Mouse (Mus musculus): ENCODE measurements around the gene C1s2. TPM values are rescaled to one million over a fixed set of nuclear protein-coding genes. Genes with fewer than 3 reads are reported as not detected.
"Not testable (repeated sequence)": the region's sequence is repeated elsewhere in the genome, so short reads cannot be mapped to it uniquely, and the experiment has no call there.

Gene C1s2
- polyA plus RNA-seq, 1 experiment = 0.18 TPM

GRCm38 (mm10) chr6:124661995-124662394 is 26.1 kb upstream of the C1s2 start:
- TF ChIP-seq POLR2A (IDR thresholded peaks at IDR 0.05; ENCODE audit: borderline replicate concordance, insufficient read depth, low read length) (no peak), CTCF (IDR thresholded peaks at IDR 0.05; ENCODE audit: borderline replicate concordance, insufficient read depth, low read depth, low read length) (no peak)
- DNase-seq = no peak
- Histone ChIP-seq H3K4me3 (replicated peaks; ENCODE audit: insufficient read depth, low read depth, low read length) (peak overlapping the region; percentile 76), H3K27me3 (ENCODE audit: control insufficient read depth, insufficient read depth, low read length) (no peaks in the 10 kb centered on the region), H3K27ac (ENCODE audit: insufficient read depth, low read length) (peak overlapping the region; percentile 80; the same call in 1 of the 2 replicates), H3K4me1 (ENCODE audit: control insufficient read depth, insufficient read depth, low read length) (peaks cover 3% of the 10 kb centered on the region; the same call in 1 of the 2 replicates)
- 28% methylated on average over 6 of the region's 6 CpGs for WGBS

GRCm38 (mm10) chr6:124661156-124661806 is 25.4 kb upstream of the C1s2 start:
- 93% methylated on average over 4 of the region's 4 CpGs for WGBS

GRCm38 (mm10) chr6:124658067-124658466 is 22.2 kb upstream of the C1s2 start:
- TF ChIP-seq POLR2A (IDR thresholded peaks at IDR 0.05; ENCODE audit: borderline replicate concordance, insufficient read depth, low read length) (no peak), CTCF (IDR thresholded peaks at IDR 0.05; ENCODE audit: borderline replicate concordance, insufficient read depth, low read depth, low read length) (no peak)
- H3K27ac ChIP-seq (ENCODE audit: insufficient read depth, low read length) = no peak overlapping the region
- DNase-seq = no peak
- no peak overlapping the region for H3K4me3 ChIP-seq (replicated peaks; ENCODE audit: insufficient read depth, low read depth, low read length)
- no peaks in the 10 kb centered on the region for H3K4me1 ChIP-seq (ENCODE audit: control insufficient read depth, insufficient read depth, low read length)
- H3K27me3 ChIP-seq (ENCODE audit: control insufficient read depth, insufficient read depth, low read length) = no peaks in the 10 kb centered on the region
- 100% methylated on average over 1 of the region's 2 CpGs for WGBS

More at GRCm38 (mm10) chr6:124661156-124661806, 25.4 kb upstream of the C1s2 start:
- Histone ChIP-seq H3K27ac (ENCODE audit: insufficient read depth, low read length) (no peak overlapping the region), H3K4me1 (ENCODE audit: control insufficient read depth, insufficient read depth, low read length) (peaks cover 3% of the 10 kb centered on the region; the same call in 1 of the 2 replicates), H3K4me3 (replicated peaks; ENCODE audit: insufficient read depth, low read depth, low read length) (no peak overlapping the region), H3K27me3 (ENCODE audit: control insufficient read depth, insufficient read depth, low read length) (no peaks in the 10 kb centered on the region)
- no peak for TF ChIP-seq POLR2A (IDR thresholded peaks at IDR 0.05; ENCODE audit: borderline replicate concordance, insufficient read depth, low read length)
- TF ChIP-seq CTCF (IDR thresholded peaks at IDR 0.05; ENCODE audit: borderline replicate concordance, insufficient read depth, low read depth, low read length) = no peak
- DNase-seq = no peak

GRCm38 (mm10) chr6:124655893-124656292 is 20.0 kb upstream of the C1s2 start:
- Histone ChIP-seq H3K27me3 (ENCODE audit: control insufficient read depth, insufficient read depth, low read length) (no peaks in the 10 kb centered on the region), H3K4me3 (replicated peaks; ENCODE audit: insufficient read depth, low read depth, low read length) (no peak overlapping the region), H3K4me1 (ENCODE audit: control insufficient read depth, insufficient read depth, low read length) (no peaks in the 10 kb centered on the region), H3K27ac (ENCODE audit: insufficient read depth, low read length) (no peak overlapping the region)
- TF ChIP-seq POLR2A (IDR thresholded peaks at IDR 0.05; ENCODE audit: borderline replicate concordance, insufficient read depth, low read length) (no peak), CTCF (IDR thresholded peaks at IDR 0.05; ENCODE audit: borderline replicate concordance, insufficient read depth, low read depth, low read length) (no peak)
- 76% methylated on average over 6 of the region's 6 CpGs for WGBS
- no peak for DNase-seq

- Histone ChIP-seq H3K27me3 (ENCODE audit: control insufficient read depth, insufficient read depth, low read length) (no peaks in the 10 kb centered on the region), H3K4me3 (replicated peaks; ENCODE audit: insufficient read depth, low read depth, low read length) (no peak overlapping the region), H3K4me1 (ENCODE audit: control insufficient read depth, insufficient read depth, low read length) (no peaks in the 10 kb centered on the region), H3K27ac (ENCODE audit: insufficient read depth, low read length) (no peak overlapping the region)
- WGBS = 82% methylated on average over 1 of the region's 1 CpGs
- TF ChIP-seq POLR2A (IDR thresholded peaks at IDR 0.05; ENCODE audit: borderline replicate concordance, insufficient read depth, low read length) = no peak
- no peak for DNase-seq
Measured at GRCm38 (mm10) chr6:124646394-124646793, 10.5 kb upstream of the C1s2 start.

GRCm38 (mm10) chr6:124640997-124641396 is 5.1 kb upstream of the C1s2 start:
- Histone ChIP-seq H3K27me3 (ENCODE audit: control insufficient read depth, insufficient read depth, low read length) (no peaks in the 10 kb centered on the region), H3K4me1 (ENCODE audit: control insufficient read depth, insufficient read depth, low read length) (no peaks in the 10 kb centered on the region), H3K27ac (ENCODE audit: insufficient read depth, low read length) (no peak overlapping the region), H3K4me3 (replicated peaks; ENCODE audit: insufficient read depth, low read depth, low read length) (no peak overlapping the region)
- TF ChIP-seq POLR2A (IDR thresholded peaks at IDR 0.05; ENCODE audit: borderline replicate concordance, insufficient read depth, low read length) = no peak
- peak; percentile 74 for TF ChIP-seq CTCF (IDR thresholded peaks at IDR 0.05; ENCODE audit: borderline replicate concordance, insufficient read depth, low read depth, low read length)
- peak; percentile 63 to 78 for DNase-seq
- WGBS = 43% methylated on average over 8 of the region's 8 CpGs

GRCm38 (mm10) chr6:124640041-124640440 is 4.2 kb upstream of the C1s2 start:
- DNase-seq = no peak

GRCm38 (mm10) chr6:124636858-124637460 is 1.1 kb upstream of the C1s2 start:
- H3K4me1 ChIP-seq (ENCODE audit: control insufficient read depth, insufficient read depth, low read length); H3K27ac ChIP-seq (ENCODE audit: insufficient read depth, low read length); H3K4me3 ChIP-seq (replicated peaks; ENCODE audit: insufficient read depth, low read depth, low read length); DNase-seq; H3K27me3 ChIP-seq (ENCODE audit: control insufficient read depth, insufficient read depth, low read length): not testable (repeated sequence)
- 46% methylated on average over 6 of the region's 6 CpGs for WGBS

More at GRCm38 (mm10) chr6:124640041-124640440, 4.2 kb upstream of the C1s2 start:
- WGBS = 87% methylated on average over 4 of the region's 4 CpGs
- no peak for TF ChIP-seq CTCF (IDR thresholded peaks at IDR 0.05; ENCODE audit: borderline replicate concordance, insufficient read depth, low read depth, low read length)
- no peak for TF ChIP-seq POLR2A (IDR thresholded peaks at IDR 0.05; ENCODE audit: borderline replicate concordance, insufficient read depth, low read length)
- H3K4me3 ChIP-seq (replicated peaks; ENCODE audit: insufficient read depth, low read depth, low read length) = no peak overlapping the region
- H3K27ac ChIP-seq (ENCODE audit: insufficient read depth, low read length) = no peak overlapping the region
- no peaks in the 10 kb centered on the region for H3K27me3 ChIP-seq (ENCODE audit: control insufficient read depth, insufficient read depth, low read length)
- H3K4me1 ChIP-seq (ENCODE audit: control insufficient read depth, insufficient read depth, low read length) = no peaks in the 10 kb centered on the region

All from cerebellum, adult 2 months (tissue).